Mouse (Mus musculus): ENCODE measurements around the gene Cd68. TPM values are rescaled to one million over a fixed set of nuclear protein-coding genes. Genes with fewer than 3 reads are reported as not detected.
"Not testable (repeated sequence)": the region's sequence is repeated elsewhere in the genome, so short reads cannot be mapped to it uniquely, and the experiment has no call there.

Gene Cd68
- polyA plus RNA-seq, 1 experiment from 2014 or later, result 3.4 TPM

- under 1% methylated on average over 40 of the region's 56 CpGs for WGBS
- no peaks in the 10 kb centered on the region; the same call in 1 of the 2 replicates for H3K36me3 ChIP-seq (ENCODE audit: control insufficient read depth, insufficient read depth, low read length)
- DNase-seq (ENCODE audit: low spot score) (peak; percentile 100), ATAC-seq (ENCODE audit: insufficient number of reproducible peaks, low FRiP score, low TSS enrichment, low read depth) (peak; percentile 98)
- peak within 1 kb of the TSS; percentile 67 for H3K4me2 ChIP-seq (ENCODE audit: low read depth, severe bottlenecking)
- no peaks in the 10 kb centered on the region for H3K27me3 ChIP-seq (ENCODE audit: control insufficient read depth, insufficient read depth, low read length)
- H3K4me3 ChIP-seq (ENCODE audit: low read depth, low read length), result peak within 1 kb of the TSS; percentile 94
- H3K9me3 ChIP-seq (ENCODE audit: control insufficient read depth, low read length), result no peaks in the 10 kb centered on the region
- peak within 1 kb of the TSS; percentile 86 for H3K9ac ChIP-seq (ENCODE audit: low read length)
- 0 out of 2 replicates have a peak, but pooled peaks cover 2% of the 10 kb centered on the region for H3K4me1 ChIP-seq (ENCODE audit: control insufficient read depth, insufficient read depth, low read length)
- H3K27ac ChIP-seq (replicated peaks; ENCODE audit: low read depth, low read length), result peak within 1 kb of the TSS; percentile 92
These were observed 33.5 kb downstream of the Cd68 start, which contains the start of gene Fxr2 for GRCm38 (mm10) chr11:69632284-69633089. Fxr2 (plus strand) TSS chr11:69632990.

GRCm38 (mm10) chr11:69629802-69630201, 36.2 kb downstream of the Cd68 start:
- WGBS, result 69% methylated on average over 1 of the region's 1 CpGs
- H3K27me3 ChIP-seq (ENCODE audit: control insufficient read depth, insufficient read depth, low read length), result no peaks in the 10 kb centered on the region
- DNase-seq (ENCODE audit: low spot score) (no peak), ATAC-seq (ENCODE audit: insufficient number of reproducible peaks, low FRiP score, low TSS enrichment, low read depth) (no peak)
- no peak overlapping the region for H3K9ac ChIP-seq (ENCODE audit: low read length)
- no peaks in the 10 kb centered on the region for H3K36me3 ChIP-seq (ENCODE audit: control insufficient read depth, insufficient read depth, low read length)
- H3K9me3 ChIP-seq (ENCODE audit: control insufficient read depth, low read length), result no peaks in the 10 kb centered on the region
- H3K4me2 ChIP-seq (ENCODE audit: low read depth, severe bottlenecking), result no peak overlapping the region
- H3K4me1 ChIP-seq (ENCODE audit: control insufficient read depth, insufficient read depth, low read length), result no peaks in the 10 kb centered on the region
- no peak overlapping the region for H3K4me3 ChIP-seq (ENCODE audit: low read depth, low read length)
- no peak overlapping the region for H3K27ac ChIP-seq (replicated peaks; ENCODE audit: low read depth, low read length)

- Histone ChIP-seq H3K27me3 (ENCODE audit: control insufficient read depth, insufficient read depth, low read length) (no peaks in the 10 kb centered on the region), H3K4me1 (ENCODE audit: control insufficient read depth, insufficient read depth, low read length) (no peaks in the 10 kb centered on the region), H3K9me3 (ENCODE audit: control insufficient read depth, low read length) (no peaks in the 10 kb centered on the region), H3K27ac (replicated peaks; ENCODE audit: low read depth, low read length) (no peak overlapping the region), H3K36me3 (ENCODE audit: control insufficient read depth, insufficient read depth, low read length) (no peaks in the 10 kb centered on the region), H3K4me3 (ENCODE audit: low read depth, low read length) (no peak overlapping the region), H3K4me2 (ENCODE audit: low read depth, severe bottlenecking) (no peak overlapping the region), H3K9ac (ENCODE audit: low read length) (no peak overlapping the region)
- DNase-seq (ENCODE audit: low spot score) (peak; percentile 91), ATAC-seq (ENCODE audit: insufficient number of reproducible peaks, low FRiP score, low TSS enrichment, low read depth) (no peak)
- WGBS, result 33% methylated on average over 6 of the region's 6 CpGs
These were observed 37.7 kb downstream of the Cd68 start for GRCm38 (mm10) chr11:69628286-69628685.

- not testable (repeated sequence) for H3K9ac ChIP-seq (ENCODE audit: low read length); ATAC-seq (ENCODE audit: insufficient number of reproducible peaks, low FRiP score, low TSS enrichment, low read depth); H3K4me1 ChIP-seq (ENCODE audit: control insufficient read depth, insufficient read depth, low read length); H3K9me3 ChIP-seq (ENCODE audit: control insufficient read depth, low read length); H3K36me3 ChIP-seq (ENCODE audit: control insufficient read depth, insufficient read depth, low read length); H3K27ac ChIP-seq (replicated peaks; ENCODE audit: low read depth, low read length); H3K4me3 ChIP-seq (ENCODE audit: low read depth, low read length); H3K4me2 ChIP-seq (ENCODE audit: low read depth, severe bottlenecking); DNase-seq (ENCODE audit: low spot score); H3K27me3 ChIP-seq (ENCODE audit: control insufficient read depth, insufficient read depth, low read length)
- WGBS, result 85% methylated on average over 2 of the region's 2 CpGs
These were observed 41.6 kb downstream of the Cd68 start for GRCm38 (mm10) chr11:69624339-69624738.

- ATAC-seq (ENCODE audit: insufficient number of reproducible peaks, low FRiP score, low TSS enrichment, low read depth) (no peak), DNase-seq (ENCODE audit: low spot score) (no peak)
- no peaks in the 10 kb centered on the region for H3K36me3 ChIP-seq (ENCODE audit: control insufficient read depth, insufficient read depth, low read length)
- no peaks in the 10 kb centered on the region for H3K9me3 ChIP-seq (ENCODE audit: control insufficient read depth, low read length)
- no peak overlapping the region for H3K27ac ChIP-seq (replicated peaks; ENCODE audit: low read depth, low read length)
- no peak overlapping the region for H3K4me2 ChIP-seq (ENCODE audit: low read depth, severe bottlenecking)
- peaks cover 8% of the 10 kb centered on the region for H3K4me1 ChIP-seq (ENCODE audit: control insufficient read depth, insufficient read depth, low read length)
- H3K9ac ChIP-seq (ENCODE audit: low read length), result no peak overlapping the region
- 69% methylated on average over 4 of the region's 4 CpGs for WGBS
- H3K27me3 ChIP-seq (ENCODE audit: control insufficient read depth, insufficient read depth, low read length), result no peaks in the 10 kb centered on the region
- H3K4me3 ChIP-seq (ENCODE audit: low read depth, low read length), result no peak overlapping the region
These were observed 42.9 kb downstream of the Cd68 start for GRCm38 (mm10) chr11:69623006-69623405.

GRCm38 (mm10) chr11:69622406-69622805, 43.5 kb downstream of the Cd68 start:
- Histone ChIP-seq H3K9ac (ENCODE audit: low read length) (peak overlapping the region; percentile 60), H3K4me2 (ENCODE audit: low read depth, severe bottlenecking) (peak overlapping the region; percentile 70), H3K27ac (replicated peaks; ENCODE audit: low read depth, low read length) (no peak overlapping the region), H3K9me3 (ENCODE audit: control insufficient read depth, low read length) (no peaks in the 10 kb centered on the region), H3K27me3 (ENCODE audit: control insufficient read depth, insufficient read depth, low read length) (no peaks in the 10 kb centered on the region), H3K4me1 (ENCODE audit: control insufficient read depth, insufficient read depth, low read length) (peaks cover 8% of the 10 kb centered on the region), H3K36me3 (ENCODE audit: control insufficient read depth, insufficient read depth, low read length) (no peaks in the 10 kb centered on the region), H3K4me3 (ENCODE audit: low read depth, low read length) (peak overlapping the region; percentile 34)
- 47% methylated on average over 6 of the region's 6 CpGs for WGBS
- no peak for DNase-seq (ENCODE audit: low spot score)
- 0 out of 2 replicates have a peak, but pooled peaks have one; percentile 13 for ATAC-seq (ENCODE audit: insufficient number of reproducible peaks, low FRiP score, low TSS enrichment, low read depth)

GRCm38 (mm10) chr11:69621571-69622268, 44.2 kb downstream of the Cd68 start, which contains the start of gene Sat2:
Sat2 (plus strand) TSS chr11:69622024.
- ATAC-seq (ENCODE audit: insufficient number of reproducible peaks, low FRiP score, low TSS enrichment, low read depth), result peak; percentile 59
- DNase-seq (ENCODE audit: low spot score), result peak; percentile 80
- Histone ChIP-seq H3K4me1 (ENCODE audit: control insufficient read depth, insufficient read depth, low read length) (peaks cover 8% of the 10 kb centered on the region), H3K9ac (ENCODE audit: low read length) (peak within 1 kb of the TSS; percentile 60), H3K4me3 (ENCODE audit: low read depth, low read length) (peak within 1 kb of the TSS; percentile 34), H3K4me2 (ENCODE audit: low read depth, severe bottlenecking) (peak within 1 kb of the TSS; percentile 70), H3K36me3 (ENCODE audit: control insufficient read depth, insufficient read depth, low read length) (no peaks in the 10 kb centered on the region), H3K27me3 (ENCODE audit: control insufficient read depth, insufficient read depth, low read length) (no peaks in the 10 kb centered on the region), H3K9me3 (ENCODE audit: control insufficient read depth, low read length) (no peaks in the 10 kb centered on the region), H3K27ac (replicated peaks; ENCODE audit: low read depth, low read length) (no peak within 1 kb of the TSS)
- WGBS, result 1% methylated on average over 20 of the region's 20 CpGs

GRCm38 (mm10) chr11:69620394-69621081, 45.4 kb downstream of the Cd68 start:
- DNase-seq (ENCODE audit: low spot score) (no peak), ATAC-seq (ENCODE audit: insufficient number of reproducible peaks, low FRiP score, low TSS enrichment, low read depth) (no peak)
- no peaks in the 10 kb centered on the region for H3K27me3 ChIP-seq (ENCODE audit: control insufficient read depth, insufficient read depth, low read length)
- H3K36me3 ChIP-seq (ENCODE audit: control insufficient read depth, insufficient read depth, low read length), result no peaks in the 10 kb centered on the region
- peaks cover 8% of the 10 kb centered on the region for H3K4me1 ChIP-seq (ENCODE audit: control insufficient read depth, insufficient read depth, low read length)
- no peak overlapping the region for H3K4me2 ChIP-seq (ENCODE audit: low read depth, severe bottlenecking)
- H3K27ac ChIP-seq (replicated peaks; ENCODE audit: low read depth, low read length), result no peak overlapping the region
- no peak overlapping the region for H3K9ac ChIP-seq (ENCODE audit: low read length)
- no peaks in the 10 kb centered on the region for H3K9me3 ChIP-seq (ENCODE audit: control insufficient read depth, low read length)
- H3K4me3 ChIP-seq (ENCODE audit: low read depth, low read length), result no peak overlapping the region
- 92% methylated on average over 7 of the region's 7 CpGs for WGBS
